Mouse (Mus musculus) liver, embryonic 15.5 days (tissue): ENCODE data around the gene Ctnnb1. TPM values are rescaled to one million over a fixed set of nuclear protein-coding genes. Genes with fewer than 3 reads are reported as not detected.

Experiments
- ATAC-seq: fragments of 200-750 bp; cut with Nextera tagmentation; 2 replicates; pipeline ENCODE4 v1.8.0; 2017; ENCODE audit warnings: moderate number of reproducible peaks, mild to moderate bottlenecking, moderate library complexity; ENCODE audit not compliant: insufficient read depth
- H3K27ac ChIP-seq: fragments of 300-500 bp; sonication (generic); replicated peaks from 2 replicates; pipeline ENCODE4 v1.5.1; 2015; ENCODE audit warnings: mild to moderate bottlenecking, inconsistent platforms
- H3K27me3 ChIP-seq: fragments of 300-500 bp; sonication (generic); 2 replicates; pipeline ENCODE4 v1.6.1; 2015; ENCODE audit warnings: mild to moderate bottlenecking, inconsistent platforms
- H3K36me3 ChIP-seq: fragments of 300-500 bp; sonication (generic); replicated peaks from 2 replicates; pipeline ENCODE4 v1.6.1; 2015; ENCODE audit warnings: moderate library complexity, mild to moderate bottlenecking, inconsistent platforms
- H3K4me1 ChIP-seq: fragments of 300-500 bp; sonication (generic); replicated peaks from 2 replicates; pipeline ENCODE4 v1.6.1; 2015; ENCODE audit warnings: inconsistent platforms
- H3K4me2 ChIP-seq: fragments of 300-500 bp; sonication (generic); 2 replicates; pipeline ENCODE4 v1.6.1; 2015; ENCODE audit warnings: moderate library complexity, mild to moderate bottlenecking, inconsistent platforms
- H3K4me3 ChIP-seq: fragments of 300-500 bp; sonication (generic); replicated peaks from 2 replicates; pipeline ENCODE4 v1.5.1; 2015; ENCODE audit warnings: mild to moderate bottlenecking, inconsistent platforms
- H3K9ac ChIP-seq: fragments of 300-500 bp; sonication (generic); 2 replicates; pipeline ENCODE4 v1.6.1; 2015; ENCODE audit warnings: moderate library complexity, mild to moderate bottlenecking, inconsistent platforms
- H3K9me3 ChIP-seq: fragments of 300-500 bp; sonication (generic); replicated peaks from 2 replicates; pipeline ENCODE4 v1.6.1; 2016; ENCODE audit warnings: inconsistent platforms
- WGBS: fragments of 180-500 bp; shearing (Covaris S2); methylation state at CpG from one replicate; pipeline ENCODE4 v1.1.7; 2015; ENCODE audit warnings: mixed read lengths; ENCODE audit not compliant: insufficient replicate concordance; 5-methylcytosine and 5-hydroxymethylcytosine counted together
- microRNA-seq: library from miRNA; unstranded; fragments of <30 nt; microRNA quantifications from one replicate; pipeline ENCODE4, GENCODE M21; 2016
- polyA plus RNA-seq: library from polyadenylated mRNA; unstranded; fragments of >200 nt; fragmentation: Nextera tagmentation; extraction: Ambion mirVana; gene quantifications from 2 replicates; pipeline ENCODE4 v1.2.1, GENCODE M21; 2015

Ctnnb1 gene
- polyA plus RNA-seq, 1 experiment from 2014 or later, result 90.5 TPM

- Histone ChIP-seq H3K4me1 (peaks cover 3% of the 10 kb centered on the region; the same call in 1 of the 2 replicates), H3K27ac (no peak overlapping the region), H3K9ac (no peak overlapping the region), H3K36me3 (no peaks in the 10 kb centered on the region), H3K4me3 (no peak overlapping the region), H3K9me3 (no peaks in the 10 kb centered on the region), H3K27me3 (no peaks in the 10 kb centered on the region), H3K4me2 (no peak overlapping the region)
- WGBS, result 54% methylated on average over 7 of the region's 7 CpGs
- ATAC-seq, result no peak
These were observed 71.8 kb downstream of the Ctnnb1 start for GRCm38 (mm10) chr9:121000641-121001320.

GRCm38 (mm10) chr9:121001681-121002540 is 72.9 kb downstream of the Ctnnb1 start:
- Histone ChIP-seq H3K4me3 (no peak overlapping the region), H3K4me1 (peaks cover 3% of the 10 kb centered on the region; the same call in 1 of the 2 replicates), H3K27ac (no peak overlapping the region), H3K4me2 (no peak overlapping the region), H3K9ac (no peak overlapping the region), H3K36me3 (no peaks in the 10 kb centered on the region), H3K27me3 (no peaks in the 10 kb centered on the region), H3K9me3 (no peaks in the 10 kb centered on the region)
- 61% methylated on average over 15 of the region's 15 CpGs for WGBS
- no peak for ATAC-seq

DNA sequence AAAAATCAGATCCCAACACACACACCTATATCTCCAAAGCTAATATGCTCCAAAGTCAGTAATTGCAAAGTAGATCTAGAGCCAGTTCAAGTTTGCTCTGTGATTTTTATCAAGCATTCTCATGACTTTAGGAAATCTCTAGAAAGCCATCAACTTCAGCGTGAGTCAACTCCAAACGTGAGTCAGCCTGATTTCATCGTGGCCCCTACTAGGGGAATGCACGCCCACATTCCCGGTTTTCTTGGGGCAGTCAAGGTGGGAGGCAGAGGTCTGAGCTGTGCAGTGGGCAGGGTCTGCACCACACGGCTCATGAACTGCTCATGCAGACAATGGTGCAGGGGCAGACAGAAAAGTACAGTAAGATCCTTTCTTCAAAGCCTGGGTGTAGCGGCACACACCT is 76.9 kb downstream of the Ctnnb1 start:
- 54% methylated on average over 7 of the region's 7 CpGs for WGBS
- Histone ChIP-seq H3K27me3 (no peaks in the 10 kb centered on the region), H3K9me3 (no peaks in the 10 kb centered on the region), H3K4me2 (no peak overlapping the region), H3K4me3 (no peak overlapping the region), H3K27ac (no peak overlapping the region), H3K9ac (no peak overlapping the region), H3K4me1 (0 out of 2 replicates have a peak, but pooled peaks cover 3% of the 10 kb centered on the region), H3K36me3 (no peaks in the 10 kb centered on the region)
- no peak for ATAC-seq

Small RNA genes within 50 kb of the gene (microRNA-seq; reads per million reads assigned to microRNA genes)
- gene Mir7090, result not detected
